Mouse (Mus musculus) bone marrow macrophage, adult 2 months (primary cell): Measurements from ENCODE around the gene H2-K1.

ENCODE experiments used
- CTCF ChIP-seq: IDR thresholded peaks from 2 replicates; pipeline ENCODE4 v1.5.1; 2012; ENCODE audit warnings: low read depth, mild to moderate bottlenecking, low read length, moderate library complexity
- POLR2A ChIP-seq: IDR thresholded peaks from 2 replicates; pipeline ENCODE4 v1.6.1; 2012; ENCODE audit warnings: mild to moderate bottlenecking, low read depth, low read length, borderline replicate concordance

- TF ChIP-seq POLR2A (no peak), CTCF (no peak)
Observed at GRCm38 (mm10) chr17:33973572-33973971, 26.6 kb downstream of the H2-K1 start.
